Mouse (Mus musculus) urinary bladder, postnatal 10 days (tissue): Measurements from ENCODE around the gene Slc12a1.

Experiments
- DNase-seq: peaks from one replicate; pipeline ENCODE4 v3.0.0; 2022; ENCODE audit warnings: low spot score

Gene Slc12a1

DNA sequence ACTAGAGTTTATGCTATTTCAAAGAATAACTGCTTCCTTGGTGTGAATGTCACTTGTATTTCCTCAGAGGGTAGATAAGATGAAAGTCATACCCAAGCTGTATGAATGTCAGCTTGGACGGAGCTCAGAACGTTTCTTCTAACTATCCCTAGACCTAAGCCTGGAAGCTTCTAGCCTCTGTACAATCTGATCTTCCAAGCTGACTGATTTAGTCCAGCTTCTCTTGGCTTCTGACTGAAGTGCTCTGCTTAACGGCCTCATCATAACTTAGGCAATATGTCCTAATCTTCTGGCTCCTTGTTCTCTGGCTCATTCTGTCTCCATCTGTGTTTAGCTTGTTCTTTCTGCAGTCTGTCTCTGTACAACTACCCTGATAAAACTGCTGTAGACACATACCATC, 102.3 kb downstream of the Slc12a1 start:
- no peak for DNase-seq

- no peak for DNase-seq
These were observed 103.6 kb downstream of the Slc12a1 start for GRCm38 (mm10) chr2:125255886-125256285.

DNA sequence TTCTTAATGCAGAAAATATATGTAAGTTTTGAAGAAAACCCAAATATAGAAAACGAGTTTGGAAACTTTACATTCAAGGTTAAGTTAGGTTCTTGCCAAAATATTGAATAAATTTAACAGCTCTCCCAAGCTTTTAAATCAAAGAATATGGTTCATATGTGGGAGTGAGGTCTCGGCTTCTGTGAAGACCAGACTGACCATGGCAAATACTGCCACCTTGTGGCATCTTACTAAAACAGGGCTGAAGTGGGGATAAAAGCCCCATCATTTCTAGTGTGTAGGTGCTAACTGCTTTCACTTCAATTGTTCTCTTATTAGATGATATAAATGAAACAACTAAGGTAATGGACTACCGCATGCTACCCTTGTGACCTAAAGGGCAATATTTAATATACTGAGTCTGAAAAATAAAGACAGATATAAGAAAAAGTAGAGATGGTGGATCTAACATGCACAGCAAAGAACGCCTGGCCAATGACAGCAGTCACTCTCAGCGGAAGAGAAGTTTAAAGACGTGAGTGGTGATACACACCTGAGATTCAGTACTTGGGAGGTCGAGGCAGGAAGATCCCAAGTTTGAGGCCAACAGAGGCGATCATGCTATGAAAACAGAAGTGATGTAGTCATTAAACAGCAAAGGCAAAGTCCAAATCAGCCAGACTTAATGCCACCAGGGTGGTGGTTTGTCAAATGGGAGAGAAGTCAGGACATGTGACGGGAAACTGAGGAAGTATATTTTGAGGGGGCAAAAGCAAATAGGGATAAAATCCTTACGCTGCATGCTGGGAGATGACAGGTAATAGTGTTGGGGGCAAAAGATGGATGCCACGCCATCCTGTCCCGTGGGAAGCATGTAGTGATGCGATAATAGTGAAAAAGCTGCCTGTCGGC, 107.2 kb downstream of the Slc12a1 start:
- DNase-seq: no peak

DNA sequence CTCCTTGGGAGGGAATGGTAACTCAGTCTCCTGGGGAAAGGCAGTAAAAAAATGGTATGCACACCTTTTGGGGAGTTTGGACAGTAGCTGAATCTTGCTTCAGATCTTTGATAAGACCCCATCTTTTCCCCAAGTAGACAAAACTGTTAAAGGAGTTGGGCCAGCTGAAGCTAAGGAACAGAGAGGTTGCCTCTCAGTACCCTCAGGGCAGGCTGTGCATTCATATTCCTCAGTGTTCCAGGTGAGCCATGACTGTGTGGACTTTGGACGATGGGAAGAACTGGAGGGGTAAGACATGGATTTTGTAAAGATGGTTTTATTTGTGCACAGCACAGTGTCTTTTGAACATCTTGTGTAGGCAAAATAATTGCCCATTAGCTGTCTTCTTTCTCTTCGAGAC, 108.0 kb downstream of the Slc12a1 start:
- DNase-seq: no peak

DNA sequence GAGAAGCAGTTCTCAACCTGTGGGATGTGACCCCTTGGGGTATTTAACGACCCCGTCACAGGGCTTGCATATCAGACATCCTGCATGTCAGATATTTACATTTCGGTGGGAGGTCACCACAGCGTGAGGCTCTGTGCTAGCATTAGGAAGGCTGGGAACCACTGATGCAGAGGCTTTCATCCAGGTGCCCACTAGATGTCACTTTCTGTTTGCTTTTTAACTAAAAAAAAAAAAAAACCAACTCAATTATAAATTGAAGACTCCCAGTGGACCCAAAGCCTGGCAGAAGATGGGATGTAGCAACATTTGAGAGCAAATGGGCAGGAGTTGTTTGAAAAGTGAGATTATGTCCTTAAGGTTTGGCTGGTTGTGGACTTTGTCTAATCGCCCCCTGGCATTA, 110.8 kb downstream of the Slc12a1 start:
- no peak for DNase-seq

DNA sequence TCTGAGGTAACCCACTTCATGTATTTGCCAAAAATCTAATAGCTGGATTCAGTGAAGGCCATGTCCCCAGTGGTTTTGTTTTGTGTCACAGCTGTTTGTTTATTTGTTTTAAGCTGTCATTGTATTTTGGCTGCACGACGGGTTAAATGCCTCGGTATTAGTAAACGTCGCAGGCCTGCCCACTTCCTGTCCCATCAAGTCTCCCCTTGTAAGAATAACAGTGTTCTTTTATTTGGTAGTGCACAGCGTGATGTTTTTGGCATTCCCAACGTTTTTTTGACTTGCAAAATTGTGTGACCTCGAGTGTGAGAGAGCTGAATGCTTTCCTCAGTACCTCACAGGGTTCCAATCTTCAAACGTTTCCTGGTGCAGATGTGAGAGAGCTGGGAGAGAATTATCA, 111.4 kb downstream of the Slc12a1 start:
- DNase-seq: no peak

- DNase-seq: no peak
These were observed 116.6 kb downstream of the Slc12a1 start for GRCm38 (mm10) chr2:125268876-125269275.

GRCm38 (mm10) chr2:125275617-125276016, 123.3 kb downstream of the Slc12a1 start:
- no peak for DNase-seq

- no peak for DNase-seq
These were observed 124.4 kb downstream of the Slc12a1 start for GRCm38 (mm10) chr2:125276692-125277091.

DNA sequence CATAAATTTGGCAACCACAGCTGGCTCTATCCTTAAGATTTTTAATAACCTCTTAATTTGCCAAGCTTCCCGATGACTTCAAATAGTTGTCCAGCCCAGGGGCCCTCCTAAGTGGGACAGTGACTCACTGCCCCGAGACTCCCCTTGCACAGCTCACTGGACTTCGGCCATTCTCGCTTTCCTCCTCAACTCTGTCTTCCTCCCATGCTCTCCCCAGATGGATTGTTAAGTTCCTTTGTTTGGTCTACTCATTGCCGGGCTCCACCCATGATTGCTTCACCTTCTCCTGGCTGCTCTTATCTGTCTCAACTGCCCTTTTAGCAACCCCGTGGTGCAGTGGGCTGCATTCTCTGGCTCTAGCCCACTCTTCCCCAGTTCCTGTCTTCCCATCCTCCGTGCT, 126.2 kb downstream of the Slc12a1 start:
- no peak for DNase-seq
